Mouse (Mus musculus) kidney, embryonic 14.5 days (tissue): ENCODE data around the gene Ppp1r12a. TPM values are rescaled to one million over a fixed set of nuclear protein-coding genes. Genes with fewer than 3 reads are reported as not detected.

ENCODE experiments used
- ATAC-seq: fragments of 200-750 bp; cut with Nextera tagmentation; 2 replicates; pipeline ENCODE4 v1.8.0; 2017; ENCODE audit warnings: moderate number of reproducible peaks, mild to moderate bottlenecking, moderate TSS enrichment, moderate library complexity; ENCODE audit not compliant: low FRiP score, low TSS enrichment
- H3K27ac ChIP-seq: fragments of 300-500 bp; sonication (generic); 2 replicates; pipeline ENCODE4 v1.5.1; 2014; ENCODE audit warnings: low read depth, mild to moderate bottlenecking, low read length, moderate library complexity, mixed read lengths
- H3K27me3 ChIP-seq: fragments of 300-500 bp; sonication (generic); 2 replicates; pipeline ENCODE4 v1.6.1; 2014; ENCODE audit warnings: mild to moderate bottlenecking, low read length; ENCODE audit not compliant: control insufficient read depth, insufficient read depth
- H3K36me3 ChIP-seq: fragments of 300-500 bp; sonication (generic); 2 replicates; pipeline ENCODE4 v1.6.1; 2014; ENCODE audit warnings: low read length, mixed read lengths; ENCODE audit not compliant: control insufficient read depth, insufficient read depth
- H3K4me1 ChIP-seq: fragments of 300-500 bp; sonication (generic); 2 replicates; pipeline ENCODE4 v1.6.1; 2014; ENCODE audit warnings: low read length, mixed read lengths; ENCODE audit not compliant: control insufficient read depth, insufficient read depth
- H3K4me2 ChIP-seq: fragments of 300-500 bp; sonication (generic); replicated peaks from 2 replicates; pipeline ENCODE4 v1.6.1; 2014; ENCODE audit warnings: low read depth, mild to moderate bottlenecking, low read length
- H3K4me3 ChIP-seq: fragments of 300-500 bp; sonication (generic); 2 replicates; pipeline ENCODE4 v1.5.1; 2014; ENCODE audit warnings: mild to moderate bottlenecking, low read length
- H3K9ac ChIP-seq: fragments of 300-500 bp; sonication (generic); 2 replicates; pipeline ENCODE4 v1.6.1; 2014; ENCODE audit warnings: low read depth, mild to moderate bottlenecking, low read length, moderate library complexity
- H3K9me3 ChIP-seq: fragments of 300-500 bp; sonication (generic); 2 replicates; pipeline ENCODE4 v1.6.1; 2016; ENCODE audit warnings: low read length; ENCODE audit not compliant: control insufficient read depth
- WGBS: fragments of 180-500 bp; shearing (Covaris S2); extraction: QIAGEN DNeasy Blood & Tissue Kit; methylation state at CpG from one replicate; pipeline ENCODE4 v1.1.7; 2014; 5-methylcytosine and 5-hydroxymethylcytosine counted together
- polyA plus RNA-seq: library from polyadenylated mRNA; unstranded; fragments of >200 nt; fragmentation: Nextera tagmentation; extraction: Ambion mirVana; gene quantifications from 2 replicates; pipeline ENCODE4 v1.2.1, GENCODE M21; 2014

The Ppp1r12a gene
- polyA plus RNA-seq, 1 experiment from 2014 or later, result 98.5 TPM

DNA sequence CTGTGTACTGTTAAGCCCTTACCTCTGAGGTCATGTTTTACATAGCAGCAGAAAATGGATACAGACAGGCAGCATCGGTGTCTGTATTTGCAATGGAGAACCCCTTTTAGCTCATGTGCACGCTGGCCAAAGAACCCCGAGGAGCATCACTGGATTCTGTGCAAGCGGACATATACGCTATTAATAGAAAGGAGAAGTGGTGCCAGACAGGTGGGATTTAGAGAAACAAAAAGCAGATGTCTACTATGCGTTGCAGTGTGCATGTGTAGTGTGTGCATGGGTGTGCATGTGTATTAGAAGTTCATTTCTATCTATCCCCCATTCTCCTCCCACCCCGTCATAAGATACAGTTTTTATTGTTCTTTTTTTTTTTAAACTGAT, 6.3 kb upstream of the Ppp1r12a start:
- WGBS, result 89% methylated on average over 7 of the region's 7 CpGs
- no peak overlapping the region for H3K27ac ChIP-seq
- no peaks in the 10 kb centered on the region for H3K9me3 ChIP-seq
- H3K27me3 ChIP-seq, result no peaks in the 10 kb centered on the region
- H3K9ac ChIP-seq, result no peak overlapping the region
- no peak overlapping the region for H3K4me2 ChIP-seq
- ATAC-seq, result no peak
- H3K36me3 ChIP-seq, result no peaks in the 10 kb centered on the region
- 0 out of 2 replicates have a peak, but pooled peaks cover under 1% of the 10 kb centered on the region for H3K4me1 ChIP-seq
- H3K4me3 ChIP-seq, result no peak overlapping the region

DNA sequence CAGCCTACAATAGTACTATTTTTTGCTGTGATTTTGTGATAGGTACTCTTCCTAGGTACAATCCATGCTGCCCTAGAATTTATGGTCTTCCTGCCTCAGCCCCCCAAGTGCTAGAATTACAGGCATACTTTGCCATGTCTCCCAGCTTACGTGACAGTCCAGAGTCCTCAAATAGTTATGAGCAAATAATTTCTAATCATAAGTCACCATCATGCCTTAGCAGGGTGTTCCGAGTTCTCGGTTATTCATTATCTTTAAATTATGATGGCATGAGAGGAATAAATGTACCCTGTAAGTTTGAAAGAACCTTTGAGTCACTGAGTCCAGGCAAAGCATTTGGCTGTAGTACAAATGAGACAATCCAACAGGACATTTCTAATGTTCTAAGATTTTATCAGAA, 5.9 kb upstream of the Ppp1r12a start:
- Histone ChIP-seq H3K36me3 (no peaks in the 10 kb centered on the region), H3K9me3 (no peaks in the 10 kb centered on the region), H3K4me1 (0 out of 2 replicates have a peak, but pooled peaks cover 3% of the 10 kb centered on the region), H3K4me3 (no peak overlapping the region), H3K4me2 (no peak overlapping the region), H3K9ac (no peak overlapping the region), H3K27ac (no peak overlapping the region), H3K27me3 (no peaks in the 10 kb centered on the region)
- no peak for ATAC-seq
- WGBS, result 83% methylated on average over 3 of the region's 3 CpGs

DNA sequence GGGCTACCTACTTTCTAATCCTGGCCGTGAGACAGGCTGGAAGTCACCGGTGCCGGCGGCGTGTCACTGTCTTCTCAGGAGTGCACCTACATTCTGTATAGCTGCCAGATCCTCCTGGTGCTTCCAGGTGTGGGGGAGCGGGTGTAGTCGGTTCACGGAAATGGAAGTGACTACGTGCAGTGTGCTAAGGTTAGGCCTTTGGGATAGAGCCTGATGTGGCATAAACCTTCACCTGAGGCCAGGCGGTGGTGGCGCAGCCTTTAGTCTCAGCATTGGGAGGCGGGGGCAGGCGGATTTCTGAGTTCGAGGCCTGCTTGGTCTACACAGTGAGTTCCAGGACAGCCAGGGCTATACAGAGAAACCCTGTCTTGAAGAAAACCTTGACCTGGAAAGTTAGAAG, 3.0 kb upstream of the Ppp1r12a start:
- 91% methylated on average over 14 of the region's 14 CpGs for WGBS
- H3K9ac ChIP-seq, result no peak overlapping the region

DNA sequence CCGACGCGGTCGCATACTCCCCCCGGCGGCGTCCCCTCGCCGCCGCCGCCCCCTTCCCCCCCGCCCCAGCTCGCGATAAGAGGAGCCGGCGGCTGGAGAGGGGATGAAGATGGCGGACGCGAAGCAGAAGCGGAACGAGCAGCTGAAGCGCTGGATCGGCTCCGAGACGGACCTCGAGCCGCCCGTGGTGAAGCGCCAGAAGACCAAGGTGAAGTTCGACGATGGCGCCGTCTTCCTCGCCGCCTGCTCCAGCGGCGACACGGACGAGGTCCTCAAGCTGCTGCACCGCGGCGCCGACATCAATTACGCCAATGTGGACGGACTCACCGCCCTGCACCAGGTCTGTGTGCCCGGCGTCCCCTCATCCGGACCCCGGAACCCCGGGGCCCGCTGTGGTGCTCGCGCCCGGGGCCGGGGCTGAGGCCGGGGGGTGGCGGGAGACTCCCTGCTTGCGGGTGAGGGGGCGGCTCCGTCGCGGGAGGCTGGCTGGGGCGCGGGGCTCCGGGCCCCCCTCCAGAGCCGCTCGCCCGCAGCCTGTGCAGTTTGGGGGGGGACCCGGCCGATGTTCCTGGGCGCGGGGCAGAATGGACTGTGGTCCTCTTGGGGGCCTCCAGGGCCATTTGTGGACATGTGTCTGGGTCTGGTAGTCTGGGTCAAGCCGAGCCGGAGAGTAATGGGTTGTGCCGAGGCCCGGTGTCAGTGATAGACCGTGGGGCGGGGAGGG, 466 bp downstream of the Ppp1r12a start:
- H3K27ac ChIP-seq, result peak overlapping the region; percentile 98
- peak overlapping the region; percentile 99 for H3K9ac ChIP-seq
- peaks cover 20% of the 10 kb centered on the region for H3K4me1 ChIP-seq
- under 1% methylated on average over 61 of the region's 79 CpGs for WGBS
- H3K4me2 ChIP-seq, result peak overlapping the region; percentile 67
- H3K9me3 ChIP-seq, result no peaks in the 10 kb centered on the region
- no peaks in the 10 kb centered on the region for H3K27me3 ChIP-seq
- peaks cover 4% of the 10 kb centered on the region; the same call in 1 of the 2 replicates for H3K36me3 ChIP-seq
- H3K4me3 ChIP-seq, result peak overlapping the region; percentile 98
- peak; percentile 65 for ATAC-seq

More for the DNA sequence above, 3.0 kb upstream of the Ppp1r12a start:
- ATAC-seq, result no peak
- H3K27me3 ChIP-seq, result no peaks in the 10 kb centered on the region
- no peaks in the 10 kb centered on the region for H3K9me3 ChIP-seq
- H3K4me2 ChIP-seq, result no peak overlapping the region
- H3K4me1 ChIP-seq, result 0 out of 2 replicates have a peak, but pooled peaks cover 8% of the 10 kb centered on the region
- H3K27ac ChIP-seq, result no peak overlapping the region
- no peaks in the 10 kb centered on the region for H3K36me3 ChIP-seq
- no peak overlapping the region for H3K4me3 ChIP-seq

DNA sequence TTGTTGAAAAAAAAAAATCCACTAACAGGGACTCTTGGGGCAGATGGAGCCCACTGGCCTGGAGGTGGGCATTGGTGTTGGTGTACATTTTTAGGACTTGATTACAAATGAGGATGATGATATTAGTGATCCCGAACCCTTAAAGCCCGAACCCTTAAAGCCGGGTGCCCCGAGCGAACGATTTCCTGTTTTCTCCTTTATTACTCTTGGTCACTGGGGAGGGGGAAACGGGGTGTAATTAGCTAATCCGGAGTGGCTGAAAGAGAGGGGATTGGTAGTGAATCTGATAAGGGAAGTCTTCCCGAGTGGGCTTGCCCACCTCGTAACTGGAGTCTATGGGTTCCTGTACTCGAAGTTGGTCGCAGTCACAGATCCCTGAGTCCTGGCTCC, 1.0 kb downstream of the Ppp1r12a start:
- peaks cover 20% of the 10 kb centered on the region for H3K4me1 ChIP-seq
- ATAC-seq, result no peak
- peak overlapping the region; percentile 67 for H3K4me2 ChIP-seq
- no peaks in the 10 kb centered on the region for H3K27me3 ChIP-seq
- no peaks in the 10 kb centered on the region for H3K9me3 ChIP-seq
- H3K9ac ChIP-seq, result peak overlapping the region; percentile 99
- 0% methylated on average over 12 of the region's 12 CpGs for WGBS
- peak overlapping the region; percentile 98 for H3K27ac ChIP-seq
- H3K36me3 ChIP-seq, result peaks cover 4% of the 10 kb centered on the region; the same call in 1 of the 2 replicates
- H3K4me3 ChIP-seq, result peak overlapping the region; percentile 98

DNA sequence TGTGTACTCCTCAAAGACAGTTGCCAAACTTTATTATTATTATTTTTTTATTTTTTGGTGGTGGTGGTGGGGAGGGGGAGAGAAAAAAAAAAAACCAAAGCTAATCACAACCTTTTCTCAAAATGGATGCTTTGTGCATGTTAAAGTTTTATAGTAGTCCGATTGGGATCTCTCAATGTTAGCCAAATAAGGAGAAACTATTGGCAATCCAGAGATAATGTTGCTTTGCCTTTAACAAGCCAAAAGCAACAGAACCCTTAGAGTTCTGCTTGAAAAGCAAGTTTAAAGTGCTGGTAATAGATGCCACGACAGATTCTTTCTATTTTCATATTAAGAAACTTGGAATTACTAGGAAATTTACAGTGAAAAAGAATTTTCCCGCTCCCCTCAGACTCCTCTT, 1.5 kb downstream of the Ppp1r12a start:
- 20% methylated on average over 3 of the region's 3 CpGs for WGBS

DNA sequence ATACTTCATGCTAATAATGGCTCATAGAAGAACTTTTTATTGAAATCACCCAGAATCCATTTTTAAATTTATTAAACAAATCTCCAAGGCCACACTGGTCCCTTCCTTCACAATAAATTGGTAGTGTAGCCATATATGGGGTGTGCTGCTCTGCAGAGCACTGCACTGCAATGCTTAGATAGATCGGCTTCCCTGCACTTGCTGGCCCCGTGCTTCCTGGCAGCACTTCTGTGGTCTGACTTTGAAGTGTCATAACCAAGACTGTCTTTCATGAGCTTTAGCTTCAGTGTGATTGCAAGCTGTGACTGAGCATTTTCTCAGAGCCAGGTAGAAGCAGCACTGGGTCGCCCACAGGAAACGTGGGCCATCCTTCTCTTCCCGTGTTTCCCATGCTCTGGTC, 5.8 kb downstream of the Ppp1r12a start:
- Histone ChIP-seq H3K27ac (no peak overlapping the region), H3K4me3 (no peak overlapping the region), H3K4me1 (peaks cover 22% of the 10 kb centered on the region), H3K9ac (no peak overlapping the region), H3K36me3 (peaks cover 4% of the 10 kb centered on the region; the same call in 1 of the 2 replicates), H3K4me2 (no peak overlapping the region), H3K9me3 (no peaks in the 10 kb centered on the region), H3K27me3 (no peaks in the 10 kb centered on the region)
- no peak for ATAC-seq
- 81% methylated on average over 5 of the region's 5 CpGs for WGBS

More for the DNA sequence above, 1.5 kb downstream of the Ppp1r12a start:
- no peak for ATAC-seq
- H3K4me3 ChIP-seq, result peak overlapping the region; percentile 98
- H3K4me1 ChIP-seq, result peaks cover 20% of the 10 kb centered on the region
- H3K36me3 ChIP-seq, result peaks cover 4% of the 10 kb centered on the region; the same call in 1 of the 2 replicates
- peak overlapping the region; percentile 98; the same call in 1 of the 2 replicates for H3K27ac ChIP-seq
- H3K9me3 ChIP-seq, result no peaks in the 10 kb centered on the region
- H3K9ac ChIP-seq, result peak overlapping the region; percentile 99
- peak overlapping the region; percentile 67 for H3K4me2 ChIP-seq
- no peaks in the 10 kb centered on the region for H3K27me3 ChIP-seq

DNA sequence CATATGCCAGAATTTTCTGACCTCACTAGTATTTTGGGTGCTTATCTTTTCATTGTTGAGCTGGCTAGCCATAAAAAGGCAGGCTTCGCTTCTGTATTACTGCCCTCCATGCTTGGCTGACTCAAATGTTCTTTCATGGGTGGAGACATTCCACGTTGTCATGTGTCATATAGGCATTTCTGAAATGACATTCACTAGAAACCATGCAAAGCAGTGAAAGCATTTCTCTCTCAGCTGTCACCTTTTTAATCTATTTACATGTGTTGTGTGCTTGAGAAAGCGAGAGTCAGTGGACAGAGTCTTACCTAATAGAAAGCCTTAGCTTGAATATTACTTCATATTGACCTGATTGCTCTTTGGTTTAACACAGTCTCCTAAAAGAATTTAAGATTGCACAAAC, 8.8 kb downstream of the Ppp1r12a start:
- Histone ChIP-seq H3K9ac (no peak overlapping the region), H3K4me3 (no peak overlapping the region), H3K4me2 (no peak overlapping the region), H3K27ac (no peak overlapping the region), H3K27me3 (no peaks in the 10 kb centered on the region), H3K9me3 (no peaks in the 10 kb centered on the region), H3K36me3 (no peaks in the 10 kb centered on the region), H3K4me1 (0 out of 2 replicates have a peak, but pooled peaks cover 6% of the 10 kb centered on the region)
- no peak for ATAC-seq
- WGBS, result 73% methylated on average over 3 of the region's 3 CpGs

DNA sequence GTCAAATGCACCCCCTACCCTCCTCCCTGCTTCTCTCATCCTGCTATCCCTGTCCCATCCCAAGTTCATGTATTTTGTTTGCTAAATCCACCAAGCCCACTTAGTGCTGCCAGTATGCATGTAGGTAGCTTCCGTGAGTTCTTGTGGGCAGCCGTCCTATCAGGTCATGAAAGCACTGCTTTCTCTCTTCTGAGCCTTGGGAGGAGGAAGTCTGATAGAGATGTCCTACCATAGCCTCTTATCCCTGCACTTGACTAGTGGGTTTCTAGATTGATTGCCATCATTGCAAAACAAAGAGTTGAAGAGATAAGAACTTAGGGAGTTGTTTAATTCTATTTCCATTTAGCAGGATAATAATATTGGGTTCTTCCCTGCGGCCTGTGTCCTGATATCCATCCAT, 9.6 kb downstream of the Ppp1r12a start:
- ATAC-seq, result no peak
- H3K4me3 ChIP-seq, result no peak overlapping the region
- 87% methylated on average over 3 of the region's 3 CpGs for WGBS

More for the DNA sequence above, 9.6 kb downstream of the Ppp1r12a start:
- H3K4me1 ChIP-seq, result 0 out of 2 replicates have a peak, but pooled peaks cover 6% of the 10 kb centered on the region
- no peaks in the 10 kb centered on the region for H3K27me3 ChIP-seq
- H3K4me2 ChIP-seq, result no peak overlapping the region
- H3K9ac ChIP-seq, result no peak overlapping the region
- H3K36me3 ChIP-seq, result no peaks in the 10 kb centered on the region
- H3K9me3 ChIP-seq, result no peaks in the 10 kb centered on the region
- H3K27ac ChIP-seq, result no peak overlapping the region
